Mouse (Mus musculus): ENCODE measurements around the gene Sec61g.

GRCm38 (mm10) chr11:16532877-16533276, 24.6 kb upstream of the Sec61g start:
- peak; percentile 32 for TF ChIP-seq CTCF (conservative IDR thresholded peaks at IDR 0.05; ENCODE audit: insufficient read depth, insufficient read length, low read depth, low read length)
- TF ChIP-seq POLR2A (IDR thresholded peaks at IDR 0.05; ENCODE audit: low read depth, low read length) = no peak
